Mouse (Mus musculus): ENCODE results near the gene Plppr2. TPM values are rescaled to one million over a fixed set of nuclear protein-coding genes. Genes with fewer than 3 reads are reported as not detected.

Plppr2 gene
- total RNA-seq, 4 experiments from 2014 or later = 133 to 152 (median 147) TPM

DNA sequence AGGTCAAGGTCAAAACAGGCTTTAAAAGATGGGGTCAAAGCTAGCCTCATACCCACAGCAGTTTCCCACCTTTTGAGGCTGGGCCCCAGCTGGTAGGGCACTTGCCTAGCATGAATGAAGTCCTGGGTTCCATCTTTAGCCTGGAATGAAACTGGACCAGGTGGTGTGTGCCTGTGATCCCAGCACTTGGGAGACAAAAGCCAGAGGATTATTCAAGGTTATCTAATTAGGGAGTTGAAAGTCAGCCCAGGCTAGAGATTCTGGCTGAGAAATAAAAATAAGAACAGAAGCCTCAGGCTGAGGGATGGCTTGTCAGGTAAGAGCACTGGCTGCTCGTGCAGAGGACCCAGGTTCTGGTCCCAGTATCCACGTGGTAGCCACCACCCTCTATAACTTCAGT, 4.8 kb upstream of the Plppr2 start:
- DNase-seq (ENCODE audit: low spot score in 2 of 2) = no peak

DNA sequence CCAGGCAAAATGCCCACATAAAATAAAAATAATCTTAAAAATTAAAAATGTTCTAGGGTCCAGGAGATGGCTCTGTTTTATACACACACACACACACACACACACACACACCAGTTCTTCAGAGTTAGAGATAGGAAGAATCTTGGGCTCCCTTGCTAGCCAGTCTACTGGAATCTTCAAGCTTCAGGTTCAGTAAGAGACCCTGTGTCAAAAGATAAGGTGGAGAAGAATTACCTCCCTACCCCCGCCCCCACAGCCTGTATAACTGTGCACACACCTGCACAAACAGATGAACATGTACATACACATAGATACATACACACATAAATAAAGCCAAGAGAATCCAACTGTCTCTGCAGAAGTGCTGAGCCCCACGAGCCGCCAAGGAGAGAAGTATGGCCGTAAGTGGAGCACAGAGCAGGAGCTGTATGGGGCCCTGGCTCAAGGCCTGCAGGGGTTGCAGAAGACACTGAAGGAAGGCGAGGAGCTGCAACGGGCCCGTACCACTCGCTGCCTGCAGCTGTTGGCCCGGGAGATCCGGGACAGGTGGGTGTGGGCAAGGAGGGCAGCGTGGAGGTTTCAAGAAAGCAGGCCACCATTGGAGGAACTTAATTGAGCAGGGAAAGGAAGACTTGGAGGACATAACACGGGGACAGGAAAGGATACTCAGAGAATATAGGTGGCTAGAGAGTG, 4.2 kb upstream of the Plppr2 start:
- DNase-seq (ENCODE audit: low spot score in 2 of 2) = no peak

DNA sequence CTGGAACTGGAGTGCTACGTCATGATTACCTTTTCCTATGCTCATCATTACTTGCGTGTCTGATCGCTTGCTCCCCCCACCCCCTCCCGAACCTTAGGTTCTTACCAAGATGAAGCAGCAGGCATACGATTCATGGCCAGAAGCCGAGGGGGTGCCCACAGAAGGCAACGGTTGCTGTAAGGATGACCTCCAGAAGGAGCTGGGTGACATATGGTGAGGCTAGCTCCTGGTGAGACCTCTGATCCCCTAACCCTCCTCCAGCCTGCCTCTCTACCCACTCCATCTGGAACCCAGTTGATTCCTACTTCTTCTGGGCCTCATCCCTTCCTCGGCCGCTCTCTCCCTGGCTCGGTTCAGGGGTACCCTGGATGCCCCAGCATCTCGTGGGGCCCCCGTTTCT, 2.8 kb upstream of the Plppr2 start:
- no peak for DNase-seq (ENCODE audit: low spot score in 2 of 2)

DNA sequence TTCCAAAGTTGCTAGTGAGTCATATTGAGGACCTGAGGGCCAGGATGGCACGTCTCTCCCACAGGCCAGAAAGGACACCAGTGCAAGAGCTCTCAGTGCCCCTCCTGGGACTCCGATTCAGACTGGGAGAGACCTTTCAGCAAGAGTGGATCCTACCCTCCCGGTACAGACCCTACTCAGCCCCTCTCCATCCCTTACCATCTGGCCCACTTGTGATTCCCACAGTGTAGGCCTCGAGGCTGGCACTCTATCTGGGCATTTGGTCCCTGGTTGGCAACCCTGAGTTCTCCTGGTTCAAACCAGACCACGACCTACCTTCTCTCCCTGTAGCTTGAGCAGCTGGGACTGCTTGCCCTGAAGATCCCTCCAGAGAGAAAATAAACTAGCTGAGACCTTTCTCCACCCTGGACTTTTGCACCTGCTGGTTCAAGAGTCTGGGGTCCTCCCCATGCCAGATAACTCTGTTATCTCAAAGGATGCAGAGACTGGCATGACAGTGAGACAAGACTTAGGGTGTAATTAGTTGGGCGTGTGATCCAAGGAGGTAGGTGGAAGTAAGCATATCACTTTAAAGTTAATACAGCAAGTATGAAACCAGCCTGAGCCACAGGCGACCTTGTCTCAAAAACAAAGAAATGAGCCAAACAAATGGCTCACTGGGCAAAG, 1.2 kb upstream of the Plppr2 start:
- DNase-seq (ENCODE audit: low spot score in 2 of 2) = no peak

DNA sequence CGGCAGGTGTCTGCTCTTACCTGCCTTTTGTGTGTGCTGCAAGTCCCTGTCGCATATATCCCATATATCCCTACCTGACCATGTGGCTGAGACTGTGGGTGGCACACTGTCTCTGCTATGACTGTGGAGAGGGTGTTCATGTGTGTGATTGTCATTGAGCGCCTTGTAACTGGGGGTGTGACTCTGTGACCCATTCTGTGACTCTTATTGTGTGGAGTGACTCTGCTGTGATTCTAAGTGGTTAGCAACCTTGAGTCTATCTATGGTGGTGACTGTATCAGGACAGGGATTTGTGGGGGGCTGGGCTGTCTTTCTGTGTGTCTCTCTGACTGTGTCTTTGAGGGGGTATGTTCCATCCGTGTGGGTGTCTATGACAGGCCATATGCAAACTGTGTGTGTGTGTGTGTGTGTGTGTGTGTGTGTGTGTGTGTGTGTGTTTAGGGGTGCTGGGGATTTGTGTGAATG, 910 bp downstream of the Plppr2 start:
- DNase-seq (ENCODE audit: low spot score in 2 of 2) = peak in 1 of 2 experiments; percentile 68

DNA sequence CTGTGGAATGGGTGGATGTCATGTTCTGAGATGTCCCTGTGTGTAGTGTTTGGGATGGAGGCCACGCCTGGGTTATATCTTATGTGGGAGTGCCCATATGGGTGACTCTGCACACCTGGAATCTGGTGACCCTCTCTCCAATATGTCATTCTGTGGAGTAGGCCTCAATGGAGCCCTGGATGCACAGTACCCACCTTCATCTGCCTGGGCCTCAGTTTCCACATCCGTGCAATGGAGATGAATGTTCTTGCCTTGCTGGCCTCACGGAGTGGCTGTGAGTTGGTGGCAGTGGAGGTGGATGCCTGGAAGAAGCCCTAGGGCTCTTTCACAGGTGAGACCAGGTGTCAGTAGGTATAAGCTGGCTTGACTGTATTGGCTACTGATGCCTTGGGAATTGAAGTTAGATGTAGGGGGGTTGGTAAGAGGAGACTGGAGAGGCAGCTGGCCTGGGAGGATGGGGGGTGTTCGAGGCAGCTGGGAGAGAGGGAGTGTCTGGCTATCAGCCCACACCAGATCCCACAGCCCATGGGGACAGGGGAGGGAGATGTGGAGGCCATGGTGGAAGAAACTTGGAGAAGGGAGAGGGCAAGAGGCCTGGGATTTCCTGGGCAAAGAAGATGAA, 1.5 kb downstream of the Plppr2 start:
- no peak for DNase-seq (ENCODE audit: low spot score in 2 of 2)

DNA sequence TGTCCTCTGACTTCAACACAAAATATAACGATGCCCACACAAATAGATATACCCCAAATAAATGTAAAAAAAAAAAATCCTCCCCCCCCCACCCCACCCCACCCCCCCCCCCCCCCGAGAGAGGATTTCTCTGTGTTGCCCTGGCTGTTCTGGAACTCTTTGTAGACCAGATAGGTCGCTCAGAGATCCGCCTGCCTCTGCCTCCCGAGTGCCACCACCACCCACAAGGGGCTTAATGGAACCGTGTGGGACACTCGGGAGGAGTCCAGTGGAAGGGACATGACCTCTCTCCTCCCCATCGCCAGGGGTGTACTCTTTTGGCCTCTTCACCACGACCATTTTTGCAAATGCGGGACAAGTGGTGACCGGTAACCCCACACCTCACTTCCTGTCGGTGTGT, 6.2 kb downstream of the Plppr2 start:
- DNase-seq (ENCODE audit: low spot score in 2 of 2) = no peak

DNA sequence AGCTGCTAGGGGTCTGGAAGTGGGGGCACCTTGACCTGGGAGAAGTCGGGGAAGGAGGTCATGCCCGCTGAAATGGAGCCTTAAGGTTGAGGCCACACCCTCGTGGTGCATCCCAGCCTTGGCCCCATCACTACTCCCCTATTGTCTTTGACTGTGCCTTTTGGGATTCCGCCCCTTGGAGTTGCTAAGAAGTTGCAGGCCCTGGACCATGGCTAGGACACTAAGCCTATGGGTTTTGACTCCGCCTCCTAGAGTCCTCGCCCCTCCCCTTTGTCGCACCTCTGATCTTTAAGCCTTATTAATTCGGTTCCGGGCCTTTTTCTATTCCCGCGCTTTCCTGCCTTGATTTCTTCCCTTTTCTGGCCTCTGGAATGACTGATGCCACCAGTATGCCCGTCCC, 6.8 kb downstream of the Plppr2 start:
- DNase-seq (ENCODE audit: low spot score in 2 of 2) = no peak

DNA sequence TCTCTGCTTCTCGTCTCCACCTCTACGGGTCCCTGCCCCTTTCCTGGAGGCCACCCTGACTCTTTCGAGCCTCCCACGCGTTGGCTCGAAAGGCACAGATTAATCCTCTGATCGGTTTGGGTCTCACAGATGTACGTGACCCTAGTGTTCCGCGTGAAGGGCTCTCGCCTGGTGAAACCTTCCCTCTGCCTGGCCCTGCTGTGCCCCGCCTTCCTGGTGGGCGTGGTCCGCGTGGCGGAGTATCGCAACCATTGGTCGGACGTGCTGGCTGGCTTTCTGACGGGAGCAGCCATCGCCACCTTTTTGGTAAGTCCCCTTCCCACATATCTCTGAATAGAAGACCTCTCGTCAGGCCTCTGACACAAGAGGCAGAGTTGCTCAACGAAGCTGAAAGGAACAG, 7.4 kb downstream of the Plppr2 start:
- DNase-seq (ENCODE audit: low spot score in 2 of 2) = no peak

DNA sequence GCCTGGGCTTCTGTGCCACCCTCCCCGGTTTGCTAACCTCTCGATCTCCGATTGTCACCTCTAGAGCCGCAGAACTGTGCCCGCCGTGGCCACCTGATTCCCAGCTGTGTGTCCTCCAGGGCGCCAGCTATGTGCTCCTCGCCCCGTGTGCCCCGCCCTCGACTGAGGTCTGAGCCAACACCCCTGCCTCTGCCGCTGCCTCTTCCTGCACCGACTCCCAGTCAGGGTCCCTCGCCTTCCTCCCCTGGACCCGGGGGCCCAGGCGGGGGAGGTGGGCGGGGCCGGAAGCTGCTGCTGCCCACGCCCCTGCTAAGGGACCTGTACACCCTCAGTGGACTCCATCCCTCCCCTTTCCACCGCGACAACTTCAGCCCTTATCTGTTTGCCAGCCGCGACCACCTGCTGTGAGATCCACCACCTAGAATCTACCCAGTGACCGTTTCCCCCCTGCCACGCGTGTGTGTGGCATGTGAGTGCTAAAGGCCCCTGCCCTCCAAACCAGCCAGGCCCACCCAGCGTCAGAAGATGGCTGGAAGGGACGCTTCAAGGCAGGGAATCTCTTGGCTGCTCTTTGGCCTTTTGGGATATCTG, 10.8 kb downstream of the Plppr2 start:
- no peak for DNase-seq (ENCODE audit: low spot score in 2 of 2)

DNA sequence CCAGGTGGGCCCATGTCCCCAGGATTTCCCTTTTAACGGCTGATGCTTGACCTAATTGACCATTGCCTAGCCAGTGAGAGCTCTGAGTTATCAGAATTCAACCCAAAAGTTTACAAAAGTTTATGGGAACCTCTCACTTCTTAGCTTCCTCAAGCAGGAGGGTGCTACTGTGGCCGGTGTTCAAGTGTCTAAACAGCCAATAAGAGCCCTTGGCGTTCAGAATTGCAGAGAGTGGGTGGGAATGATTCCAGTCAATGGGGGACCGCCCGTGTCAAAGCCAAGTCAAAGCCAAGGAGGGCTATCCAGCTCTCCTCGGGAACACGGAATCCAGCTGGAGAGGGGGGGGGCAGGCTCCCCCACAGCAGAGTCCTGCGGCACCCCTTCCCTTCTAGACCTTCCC, 11.3 kb downstream of the Plppr2 start:
- no peak for DNase-seq (ENCODE audit: low spot score in 2 of 2)

DNA sequence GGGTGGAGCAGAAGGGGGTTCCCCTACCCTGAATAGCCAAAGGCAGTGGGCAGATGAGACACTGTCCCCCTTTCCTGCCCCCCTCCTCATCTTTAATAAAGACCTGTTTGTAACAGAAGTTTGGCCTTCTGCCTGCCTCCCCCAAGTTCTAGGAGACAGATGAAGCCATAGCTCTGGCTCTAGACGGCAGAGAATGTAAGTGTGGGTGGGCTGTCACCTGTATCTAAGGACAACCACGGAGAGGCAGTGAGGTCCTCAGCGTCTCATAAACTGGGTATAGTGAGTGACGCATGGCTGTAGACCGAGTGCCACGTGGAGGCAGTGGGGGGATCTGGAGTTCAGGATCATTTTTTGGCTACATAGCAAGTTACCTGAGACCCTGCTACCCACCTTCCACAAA, 12.0 kb downstream of the Plppr2 start:
- DNase-seq (ENCODE audit: low spot score in 2 of 2) = peak in 1 of 2 experiments; percentile 65

DNA sequence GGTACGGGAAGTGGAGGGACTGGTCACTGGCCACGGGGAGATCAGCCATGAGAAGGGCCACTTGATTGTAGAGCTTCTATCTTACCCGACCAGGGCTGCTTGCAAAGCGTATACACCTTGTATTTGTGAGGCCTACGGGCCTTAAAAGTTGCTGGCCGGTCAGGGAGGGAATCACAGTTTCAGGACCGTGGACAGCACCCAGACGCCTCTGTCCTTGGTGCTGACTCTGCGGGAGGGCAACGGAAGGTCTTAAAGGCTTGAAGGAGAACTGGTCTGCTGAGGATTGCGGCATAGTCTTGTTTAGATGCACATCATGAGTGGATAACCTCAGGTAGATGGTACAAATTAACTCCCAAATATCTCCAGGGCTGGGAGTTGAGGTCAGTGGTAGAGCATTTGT, 13.5 kb downstream of the Plppr2 start:
- no peak for DNase-seq (ENCODE audit: low spot score in 2 of 2)

DNA sequence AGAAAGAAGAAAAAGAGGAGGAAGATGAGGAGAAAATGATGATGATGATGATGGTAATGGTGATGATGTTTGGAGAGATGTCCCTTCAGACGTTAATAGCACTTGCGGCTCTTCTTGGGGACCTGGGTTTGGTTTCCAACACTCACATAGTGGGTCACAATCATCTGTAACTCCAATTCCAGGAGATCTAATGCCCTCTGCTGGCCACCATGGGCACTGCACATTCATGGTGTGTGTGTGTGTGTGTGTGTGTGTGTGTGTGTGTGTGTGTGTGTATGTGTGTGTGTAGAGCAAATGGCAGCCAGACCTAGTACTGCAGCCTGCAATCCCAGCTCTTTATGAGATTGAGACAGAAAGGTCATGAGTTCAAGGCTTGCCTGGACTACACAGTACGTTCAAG, 15.1 kb downstream of the Plppr2 start:
- no peak for DNase-seq (ENCODE audit: low spot score in 2 of 2)

DNA sequence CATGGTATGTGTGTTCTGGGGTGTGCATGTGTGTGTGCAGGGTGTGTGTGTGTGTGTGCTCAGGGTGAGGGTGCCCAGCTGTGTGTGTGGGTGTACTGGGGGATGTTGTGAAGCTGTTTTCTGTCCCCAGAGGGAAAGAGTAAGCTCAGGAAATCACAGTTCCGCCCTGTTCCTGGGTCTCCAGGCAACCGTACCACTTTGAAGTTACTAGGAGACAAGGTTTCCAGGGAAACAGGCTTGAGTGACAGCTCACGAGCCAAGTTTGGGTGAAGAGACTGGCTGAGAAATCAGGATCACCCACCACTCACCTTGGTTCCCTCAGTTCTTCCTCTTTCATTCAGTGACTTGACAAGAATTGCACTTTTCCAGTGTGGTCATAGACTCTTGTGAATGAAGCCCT, 16.8 kb downstream of the Plppr2 start:
- DNase-seq (ENCODE audit: low spot score in 2 of 2) = peak in 1 of 2 experiments; percentile 79

DNA sequence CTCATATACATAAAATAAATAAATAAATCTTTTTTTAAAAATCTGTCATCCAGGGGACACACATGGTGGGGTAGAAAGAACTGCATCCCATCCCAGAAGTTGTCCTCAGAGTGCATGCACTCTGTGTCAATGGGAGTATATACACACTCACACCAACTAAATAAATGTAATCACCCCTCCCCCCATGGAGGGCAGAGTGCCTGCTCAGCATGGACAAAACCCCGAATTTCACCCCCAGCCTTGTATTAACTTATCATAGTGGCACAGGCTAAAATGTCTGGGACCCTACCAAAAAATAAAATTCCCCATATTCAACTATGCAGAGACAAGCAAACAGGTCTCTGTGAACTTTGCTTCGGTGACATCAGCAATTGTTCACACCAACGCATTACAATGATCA, 17.8 kb downstream of the Plppr2 start:
- no peak for DNase-seq (ENCODE audit: low spot score in 2 of 2)

DNA sequence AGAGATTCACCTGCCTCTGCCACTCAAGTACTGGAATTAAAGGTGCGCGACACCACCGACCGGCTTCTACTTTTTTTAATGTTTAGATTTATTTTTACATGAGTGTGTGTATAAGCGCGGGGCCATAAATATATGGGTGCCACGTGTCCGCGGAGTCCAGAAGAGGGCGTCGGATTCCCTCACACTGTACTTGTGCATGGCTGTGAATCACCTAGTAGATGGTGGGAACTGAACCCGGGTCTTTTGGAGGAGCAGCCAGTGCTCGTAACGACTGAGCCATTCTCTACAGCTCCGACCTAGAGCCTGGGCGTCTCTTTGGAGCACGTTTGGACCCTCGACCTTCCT, 18.4 kb downstream of the Plppr2 start:
- no peak for DNase-seq (ENCODE audit: low spot score in 2 of 2)

DNA sequence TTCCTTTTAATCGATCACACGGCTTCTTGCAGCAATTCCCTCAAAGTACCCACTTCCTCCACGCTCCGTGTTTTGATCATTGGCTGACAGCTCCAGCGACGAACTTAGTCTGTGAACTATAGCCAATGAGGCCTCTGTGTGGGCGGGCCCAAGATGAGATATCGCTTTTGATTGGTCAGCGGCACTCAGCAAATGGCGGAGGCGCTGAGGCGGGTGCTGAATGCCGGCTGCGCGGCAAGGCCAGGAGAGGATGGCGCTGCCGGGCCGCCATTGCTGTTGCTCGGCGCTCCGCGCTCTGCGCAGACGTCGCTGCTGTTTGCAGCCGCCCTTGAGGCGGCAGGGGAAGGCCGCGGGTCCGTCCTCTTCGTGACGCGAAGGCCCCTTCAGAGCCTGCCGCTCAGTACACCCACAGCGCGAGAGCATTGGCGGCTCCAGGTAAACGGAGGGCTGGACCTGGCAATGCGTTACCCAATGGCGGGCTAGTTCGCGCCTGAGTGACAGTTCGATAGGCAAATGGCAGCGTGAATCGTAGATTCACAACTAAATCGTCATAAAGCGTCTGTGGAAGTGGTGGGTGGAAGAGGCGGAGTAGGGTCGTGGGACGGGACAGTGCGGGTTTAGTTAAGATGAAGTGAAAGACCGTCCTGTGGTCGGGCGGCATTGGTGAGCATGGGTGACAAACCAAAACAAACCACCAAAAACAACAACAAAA, 18.9 kb downstream of the Plppr2 start, which contains the start of gene Swsap1:
Gene Swsap1, plus strand, starts transcription at position 186 of the 712 bp plus-strand sequence.
- DNase-seq (ENCODE audit: low spot score in 2 of 2) = peak; percentile 99 to 100

DNA sequence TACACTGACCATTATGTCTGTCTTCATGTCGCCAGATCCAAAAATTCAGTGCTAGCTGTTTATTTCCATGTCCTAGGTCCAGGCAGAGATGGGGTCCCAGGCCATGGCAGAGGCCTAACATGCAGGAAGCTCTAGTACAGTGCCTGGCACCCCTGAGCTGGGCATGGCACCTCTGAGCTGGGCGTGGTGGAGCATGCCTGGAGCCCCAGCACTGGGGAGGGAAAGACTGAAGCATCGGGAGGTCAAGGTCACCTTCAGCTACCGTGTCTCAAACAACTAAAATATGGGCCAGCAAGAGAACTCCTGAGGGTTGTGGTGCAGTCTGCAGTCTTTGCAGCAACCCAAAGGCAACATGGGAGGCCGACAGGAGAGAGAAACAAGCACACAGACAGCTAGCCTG, 21.5 kb downstream of the Plppr2 start:
- no peak for DNase-seq (ENCODE audit: low spot score in 2 of 2)

DNA sequence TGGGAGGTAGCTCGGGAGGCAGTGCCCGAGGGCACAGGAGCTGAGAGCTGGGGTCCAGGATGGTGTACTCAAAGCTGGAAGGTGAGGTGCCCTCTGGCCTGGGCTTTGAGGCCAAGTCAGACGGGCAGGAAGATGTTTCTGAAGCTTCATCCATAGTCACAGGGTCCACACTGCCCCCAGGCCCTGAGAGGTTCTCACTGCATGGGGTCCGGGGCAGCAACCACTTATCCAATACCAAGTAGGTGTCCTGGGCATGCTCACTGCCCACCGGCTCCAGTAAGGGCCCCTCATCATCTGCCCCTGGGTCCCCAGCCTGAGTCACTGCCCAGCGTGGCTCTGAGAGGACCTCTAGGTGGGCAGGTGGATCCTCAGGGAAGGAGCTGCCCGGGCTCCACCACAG, 22.4 kb downstream of the Plppr2 start:
- DNase-seq (ENCODE audit: low spot score in 2 of 2) = no peak

DNA sequence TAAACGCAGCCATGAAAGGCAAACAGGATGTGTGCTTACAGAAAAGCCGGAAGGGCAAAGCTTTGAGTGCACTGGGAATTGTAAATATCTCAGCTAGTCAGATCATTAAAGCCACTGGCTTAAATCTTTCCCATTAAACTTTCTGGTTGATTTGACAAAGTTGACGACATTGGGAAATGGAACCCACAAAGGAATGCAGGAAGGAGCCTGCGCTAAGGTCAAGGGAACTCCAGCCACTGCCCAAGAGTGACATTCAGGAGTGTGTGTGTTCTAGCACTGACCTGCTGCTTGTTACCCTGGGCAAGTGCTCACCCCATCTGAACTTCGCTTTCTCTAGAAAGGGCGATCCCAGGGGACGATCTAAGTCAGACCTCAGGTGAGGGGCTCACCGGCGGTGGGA, 23.3 kb downstream of the Plppr2 start:
- DNase-seq (ENCODE audit: low spot score in 2 of 2) = no peak
